Mouse (Mus musculus): Measurements from ENCODE around the gene Uncx. TPM values are rescaled to one million over a fixed set of nuclear protein-coding genes. Genes with fewer than 3 reads are reported as not detected.

Gene Uncx
- polyA plus RNA-seq, 1 experiment from 2014 or later = not detected

- Histone ChIP-seq H3K9me3 (replicated peaks; ENCODE audit: control insufficient read depth, low read length) (no peaks in the 10 kb centered on the region), H3K36me3 (ENCODE audit: control insufficient read depth, insufficient read depth) (no peaks in the 10 kb centered on the region), H3K27me3 (ENCODE audit: control insufficient read depth, insufficient read depth, low read depth, low read length) (peaks cover 100% of the 10 kb centered on the region), H3K4me2 (ENCODE audit: low read depth, low read length) (no peak overlapping the region), H3K9ac (ENCODE audit: low read depth, low read length) (no peak overlapping the region), H3K4me1 (ENCODE audit: control insufficient read depth, low read depth, low read length) (peaks cover 2% of the 10 kb centered on the region), H3K4me3 (ENCODE audit: low read depth, low read length) (no peak overlapping the region), H3K27ac (ENCODE audit: low read length) (no peak overlapping the region)
- WGBS (ENCODE audit: insufficient replicate concordance) = under 1% methylated on average over 26 of the region's 26 CpGs
- ATAC-seq (ENCODE audit: low read depth) = no peak
Observed at GRCm38 (mm10) chr5:139546336-139546770, 3.1 kb downstream of the Uncx start.

- H3K9me3 ChIP-seq (replicated peaks; ENCODE audit: control insufficient read depth, low read length) = no peaks in the 10 kb centered on the region
- no peak for ATAC-seq (ENCODE audit: low read depth)
- peaks cover 2% of the 10 kb centered on the region for H3K4me1 ChIP-seq (ENCODE audit: control insufficient read depth, low read depth, low read length)
- WGBS (ENCODE audit: insufficient replicate concordance) = 1% methylated on average over 66 of the region's 68 CpGs
- no peak overlapping the region for H3K27ac ChIP-seq (ENCODE audit: low read length)
- H3K4me3 ChIP-seq (ENCODE audit: low read depth, low read length) = no peak overlapping the region
- H3K36me3 ChIP-seq (ENCODE audit: control insufficient read depth, insufficient read depth) = no peaks in the 10 kb centered on the region
- peaks cover 100% of the 10 kb centered on the region for H3K27me3 ChIP-seq (ENCODE audit: control insufficient read depth, insufficient read depth, low read depth, low read length)
- no peak overlapping the region for H3K9ac ChIP-seq (ENCODE audit: low read depth, low read length)
- no peak overlapping the region for H3K4me2 ChIP-seq (ENCODE audit: low read depth, low read length)
Observed at GRCm38 (mm10) chr5:139546771-139547420, 3.6 kb downstream of the Uncx start.

- no peak overlapping the region for H3K27ac ChIP-seq (ENCODE audit: low read length)
- WGBS (ENCODE audit: insufficient replicate concordance) = 2% methylated on average over 40 of the region's 49 CpGs
- H3K36me3 ChIP-seq (ENCODE audit: control insufficient read depth, insufficient read depth) = no peaks in the 10 kb centered on the region
- H3K9ac ChIP-seq (ENCODE audit: low read depth, low read length) = no peak overlapping the region
- no peaks in the 10 kb centered on the region for H3K9me3 ChIP-seq (replicated peaks; ENCODE audit: control insufficient read depth, low read length)
- H3K4me3 ChIP-seq (ENCODE audit: low read depth, low read length) = no peak overlapping the region
- H3K4me1 ChIP-seq (ENCODE audit: control insufficient read depth, low read depth, low read length) = peaks cover 2% of the 10 kb centered on the region
- H3K4me2 ChIP-seq (ENCODE audit: low read depth, low read length) = no peak overlapping the region
- ATAC-seq (ENCODE audit: low read depth) = no peak
- peaks cover 100% of the 10 kb centered on the region for H3K27me3 ChIP-seq (ENCODE audit: control insufficient read depth, insufficient read depth, low read depth, low read length)
Observed at GRCm38 (mm10) chr5:139547421-139547931, 4.2 kb downstream of the Uncx start.

- H3K27me3 ChIP-seq (ENCODE audit: control insufficient read depth, insufficient read depth, low read depth, low read length) = peaks cover 98% of the 10 kb centered on the region
- H3K27ac ChIP-seq (ENCODE audit: low read length) = no peak overlapping the region
- no peak overlapping the region for H3K9ac ChIP-seq (ENCODE audit: low read depth, low read length)
- WGBS (ENCODE audit: insufficient replicate concordance) = 6% methylated on average over 26 of the region's 29 CpGs
- no peak for ATAC-seq (ENCODE audit: low read depth)
- no peaks in the 10 kb centered on the region for H3K36me3 ChIP-seq (ENCODE audit: control insufficient read depth, insufficient read depth)
- H3K4me1 ChIP-seq (ENCODE audit: control insufficient read depth, low read depth, low read length) = no peaks in the 10 kb centered on the region; the same call in 1 of the 2 replicates
- no peaks in the 10 kb centered on the region for H3K9me3 ChIP-seq (replicated peaks; ENCODE audit: control insufficient read depth, low read length)
- H3K4me3 ChIP-seq (ENCODE audit: low read depth, low read length) = no peak overlapping the region
- H3K4me2 ChIP-seq (ENCODE audit: low read depth, low read length) = no peak overlapping the region
Observed at GRCm38 (mm10) chr5:139553446-139554273, 10.4 kb downstream of the Uncx start.

DNA sequence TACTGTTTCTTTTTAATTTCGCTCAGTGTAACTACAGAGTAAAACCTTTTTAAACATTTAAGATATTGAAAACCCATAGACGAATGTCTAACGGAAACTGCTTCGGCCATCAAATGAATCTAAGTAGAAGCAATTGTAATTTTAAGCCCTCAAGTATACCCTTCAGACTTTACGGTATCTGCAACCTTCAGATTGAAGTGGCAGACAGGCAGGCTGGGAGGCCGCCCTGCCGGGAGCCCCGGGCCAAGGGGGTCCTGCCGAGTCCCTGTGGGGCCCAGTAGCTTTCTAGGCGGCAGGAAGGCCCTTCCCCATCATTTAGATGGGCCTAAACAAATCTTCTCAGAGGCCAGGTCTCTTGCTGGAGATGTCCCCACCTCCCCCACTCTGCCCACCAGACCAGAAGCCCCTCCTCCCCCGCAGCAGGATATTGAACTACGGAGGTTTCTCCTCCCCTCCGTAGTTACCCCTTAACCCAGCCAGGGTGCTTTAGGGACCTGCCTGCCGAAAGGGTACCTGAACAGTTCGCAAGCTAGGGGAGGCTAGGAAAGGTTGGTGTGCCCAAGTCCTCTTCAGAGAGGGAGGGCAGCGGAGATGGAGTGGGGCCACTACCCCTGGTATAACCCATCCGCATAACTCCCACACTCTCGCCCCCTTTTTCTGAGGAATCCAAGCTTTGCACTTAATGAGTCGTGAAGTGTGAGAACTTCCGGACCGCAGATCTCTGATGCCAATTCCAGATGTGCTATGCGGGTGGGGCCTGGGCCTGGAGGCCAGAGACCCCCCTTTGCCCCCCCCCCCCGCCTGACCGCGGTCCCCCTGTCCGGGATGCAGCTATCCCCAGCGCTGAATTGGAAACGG lies 11.4 kb downstream of the Uncx start:
- Histone ChIP-seq H3K4me2 (ENCODE audit: low read depth, low read length) (no peak overlapping the region), H3K9ac (ENCODE audit: low read depth, low read length) (no peak overlapping the region), H3K4me1 (ENCODE audit: control insufficient read depth, low read depth, low read length) (no peaks in the 10 kb centered on the region; the same call in 1 of the 2 replicates), H3K36me3 (ENCODE audit: control insufficient read depth, insufficient read depth) (no peaks in the 10 kb centered on the region), H3K27ac (ENCODE audit: low read length) (no peak overlapping the region), H3K4me3 (ENCODE audit: low read depth, low read length) (no peak overlapping the region), H3K27me3 (ENCODE audit: control insufficient read depth, insufficient read depth, low read depth, low read length) (peaks cover 98% of the 10 kb centered on the region), H3K9me3 (replicated peaks; ENCODE audit: control insufficient read depth, low read length) (no peaks in the 10 kb centered on the region)
- 4% methylated on average over 28 of the region's 28 CpGs for WGBS (ENCODE audit: insufficient replicate concordance)
- ATAC-seq (ENCODE audit: low read depth) = no peak

GRCm38 (mm10) chr5:139555476-139556115 lies 12.3 kb downstream of the Uncx start:
- Histone ChIP-seq H3K4me2 (ENCODE audit: low read depth, low read length) (no peak overlapping the region), H3K36me3 (ENCODE audit: control insufficient read depth, insufficient read depth) (no peaks in the 10 kb centered on the region), H3K27me3 (ENCODE audit: control insufficient read depth, insufficient read depth, low read depth, low read length) (peaks cover 98% of the 10 kb centered on the region), H3K9me3 (replicated peaks; ENCODE audit: control insufficient read depth, low read length) (no peaks in the 10 kb centered on the region), H3K9ac (ENCODE audit: low read depth, low read length) (no peak overlapping the region), H3K4me3 (ENCODE audit: low read depth, low read length) (no peak overlapping the region), H3K4me1 (ENCODE audit: control insufficient read depth, low read depth, low read length) (no peaks in the 10 kb centered on the region; the same call in 1 of the 2 replicates), H3K27ac (ENCODE audit: low read length) (no peak overlapping the region)
- ATAC-seq (ENCODE audit: low read depth) = no peak
- 2% methylated on average over 7 of the region's 7 CpGs for WGBS (ENCODE audit: insufficient replicate concordance)

DNA sequence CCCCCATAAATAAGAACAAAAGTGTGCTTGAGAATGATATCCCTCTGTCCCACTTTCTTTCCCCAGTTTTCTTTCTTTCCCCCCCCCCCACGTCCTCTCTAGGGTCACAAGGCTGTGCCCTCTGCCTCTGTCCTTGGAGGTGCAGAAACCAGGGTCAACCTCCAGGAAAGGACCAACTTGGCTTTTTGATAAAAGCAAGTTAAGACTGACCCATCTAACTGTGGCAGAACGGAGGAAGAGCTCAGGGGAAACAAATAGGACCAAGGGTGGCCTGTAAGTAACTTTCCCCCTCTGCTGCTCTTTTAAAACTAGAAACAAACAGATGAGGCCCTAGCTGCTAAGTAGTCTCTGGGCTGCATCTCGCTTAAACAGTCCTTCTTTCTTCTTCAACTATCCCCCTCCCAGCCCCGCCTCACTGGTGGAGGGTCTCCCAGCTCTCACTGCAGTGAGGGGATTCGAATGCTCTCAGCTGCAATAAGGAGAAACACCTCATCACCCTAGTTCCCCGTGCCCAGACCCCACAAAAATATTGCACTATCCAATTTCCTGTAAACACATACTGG lies 12.9 kb downstream of the Uncx start:
- Histone ChIP-seq H3K27ac (ENCODE audit: low read length) (no peak overlapping the region), H3K4me3 (ENCODE audit: low read depth, low read length) (no peak overlapping the region), H3K4me1 (ENCODE audit: control insufficient read depth, low read depth, low read length) (no peaks in the 10 kb centered on the region; the same call in 1 of the 2 replicates), H3K36me3 (ENCODE audit: control insufficient read depth, insufficient read depth) (no peaks in the 10 kb centered on the region), H3K9me3 (replicated peaks; ENCODE audit: control insufficient read depth, low read length) (no peaks in the 10 kb centered on the region), H3K4me2 (ENCODE audit: low read depth, low read length) (no peak overlapping the region), H3K9ac (ENCODE audit: low read depth, low read length) (no peak overlapping the region), H3K27me3 (ENCODE audit: control insufficient read depth, insufficient read depth, low read depth, low read length) (peaks cover 97% of the 10 kb centered on the region)
- no peak for ATAC-seq (ENCODE audit: low read depth)
- WGBS (ENCODE audit: insufficient replicate concordance) = 6% methylated on average over 6 of the region's 6 CpGs

DNA sequence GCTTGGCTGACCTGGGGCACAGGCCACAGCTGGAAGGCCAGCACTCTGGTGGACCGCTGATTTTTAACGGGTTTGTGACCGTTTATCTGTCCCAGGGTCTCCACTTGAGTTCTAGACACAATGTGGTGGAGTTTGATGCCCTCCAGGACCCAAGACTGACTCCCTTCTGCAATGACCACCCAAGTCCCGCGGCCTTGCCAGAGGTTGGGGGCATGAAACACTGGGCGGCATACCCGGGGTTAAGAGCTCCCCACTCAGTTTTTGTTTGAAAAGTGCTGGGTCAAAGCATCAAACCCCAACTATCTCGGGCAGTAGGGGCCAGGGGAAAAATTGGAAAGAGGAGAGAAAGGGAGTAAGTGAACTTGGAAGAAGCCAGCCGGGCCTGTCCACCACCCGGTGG lies 13.8 kb downstream of the Uncx start:
- H3K27ac ChIP-seq (ENCODE audit: low read length) = no peak overlapping the region
- no peak overlapping the region for H3K4me2 ChIP-seq (ENCODE audit: low read depth, low read length)
- H3K9ac ChIP-seq (ENCODE audit: low read depth, low read length) = no peak overlapping the region
- H3K4me3 ChIP-seq (ENCODE audit: low read depth, low read length) = no peak overlapping the region
- H3K36me3 ChIP-seq (ENCODE audit: control insufficient read depth, insufficient read depth) = no peaks in the 10 kb centered on the region
- no peaks in the 10 kb centered on the region; the same call in 1 of the 2 replicates for H3K4me1 ChIP-seq (ENCODE audit: control insufficient read depth, low read depth, low read length)
- no peak for ATAC-seq (ENCODE audit: low read depth)
- 5% methylated on average over 10 of the region's 10 CpGs for WGBS (ENCODE audit: insufficient replicate concordance)
- H3K27me3 ChIP-seq (ENCODE audit: control insufficient read depth, insufficient read depth, low read depth, low read length) = peaks cover 94% of the 10 kb centered on the region
- no peaks in the 10 kb centered on the region for H3K9me3 ChIP-seq (replicated peaks; ENCODE audit: control insufficient read depth, low read length)

All from liver, embryonic 16.5 days (tissue).